Mouse (Mus musculus) T-helper 2 cell (primary cell): ENCODE results near the gene Gpr180.
"Not testable (repeated sequence)": the region's sequence is repeated elsewhere in the genome, so short reads cannot be mapped to it uniquely, and the experiment has no call there.

Source experiments
- in situ Hi-C: fragments of 300-600 bp; cut with MboI, MseI; formaldehyde crosslinking; loops from one replicate; pipeline ENCODE4 v1.15.1; 2025; ENCODE audit warnings: high pct_unique_total_duplicates

The Gpr180 gene

GRCm38 (mm10) chr14:118136744-118137452 lies at the start of gene Gpr180:
Gene Gpr180, plus strand, starts transcription at chr14:118137158.
- in situ Hi-C loops: no loop called here

GRCm38 (mm10) chr14:118088437-118089207 lies 48.3 kb upstream of the Gpr180 start:
- in situ Hi-C loops: loop anchor here (5.0 kb wide), 1 partner anchor 39 kb away; no protein-coding TSS in a partner anchor

- in situ Hi-C loops: loop anchor here (5.0 kb wide), 1 partner anchor 38 kb away; no protein-coding TSS in a partner anchor
These were observed 47.6 kb upstream of the Gpr180 start for GRCm38 (mm10) chr14:118089215-118089805.

- in situ Hi-C loops: loop anchor here (5.0 kb wide), 1 partner anchor 37 kb away; no protein-coding TSS in a partner anchor
These were observed 47.1 kb upstream of the Gpr180 start for GRCm38 (mm10) chr14:118089806-118090392.

- in situ Hi-C loops: no loop called here
These were observed 38.7 kb upstream of the Gpr180 start for GRCm38 (mm10) chr14:118098265-118098664.

GRCm38 (mm10) chr14:118101227-118101990 lies 35.5 kb upstream of the Gpr180 start:
- in situ Hi-C loops: no loop called here

GRCm38 (mm10) chr14:118107479-118107878 lies 29.5 kb upstream of the Gpr180 start:
- in situ Hi-C loops: not testable (repeated sequence)

- in situ Hi-C loops: no loop called here
These were observed 23.8 kb upstream of the Gpr180 start for GRCm38 (mm10) chr14:118113116-118113515.

GRCm38 (mm10) chr14:118124129-118124528 lies 12.8 kb upstream of the Gpr180 start:
- in situ Hi-C loops: no loop called here

GRCm38 (mm10) chr14:118124771-118125170 lies 12.2 kb upstream of the Gpr180 start:
- in situ Hi-C loops: loop anchor here (5.0 kb wide), 1 partner anchor 37 kb away; no protein-coding TSS in a partner anchor

- in situ Hi-C loops: loop anchor here (5.0 kb wide), 1 partner anchor 39 kb away; no protein-coding TSS in a partner anchor
These were observed 10.7 kb upstream of the Gpr180 start for GRCm38 (mm10) chr14:118126301-118126700.

- in situ Hi-C loops: no loop called here
These were observed 5.5 kb upstream of the Gpr180 start for GRCm38 (mm10) chr14:118131472-118131871.

- in situ Hi-C loops: no loop called here
These were observed 4.9 kb upstream of the Gpr180 start for GRCm38 (mm10) chr14:118131931-118132641.

- in situ Hi-C loops: no loop called here
These were observed 4.3 kb upstream of the Gpr180 start, which contains the start of gene Tgds for GRCm38 (mm10) chr14:118132642-118132977. Gene Tgds, minus strand, starts transcription at chr14:118132755.

- in situ Hi-C loops: no loop called here
These were observed 529 bp downstream of the Gpr180 start for GRCm38 (mm10) chr14:118137487-118137886.

- in situ Hi-C loops: no loop called here
These were observed 5.3 kb downstream of the Gpr180 start for GRCm38 (mm10) chr14:118142283-118142682.

GRCm38 (mm10) chr14:118148046-118148445 lies 11.1 kb downstream of the Gpr180 start:
- in situ Hi-C loops: no loop called here

GRCm38 (mm10) chr14:118148554-118148953 lies 11.6 kb downstream of the Gpr180 start:
- in situ Hi-C loops: no loop called here

GRCm38 (mm10) chr14:118150656-118151551 lies 13.9 kb downstream of the Gpr180 start:
- in situ Hi-C loops: no loop called here
